Mouse (Mus musculus): ENCODE results near the gene Mospd3. TPM values are rescaled to one million over a fixed set of nuclear protein-coding genes. Genes with fewer than 3 reads are reported as not detected.

Mospd3 gene
- polyA plus RNA-seq, 1 experiment, result 30.3 TPM

- TF ChIP-seq SRF (IDR thresholded peaks at IDR 0.05; ENCODE audit: control insufficient read depth, insufficient read length, low read depth) (no peak), TCF12 (IDR thresholded peaks at IDR 0.05; ENCODE audit: insufficient read depth, poor library complexity, severe bottlenecking) (no peak), MYOG (IDR thresholded peaks at IDR 0.05; ENCODE audit: control insufficient read depth in 1 of 3, insufficient read depth in 1 of 3, insufficient read length in 2 of 3, low read depth in 2 of 3) (no peak), CEBPB (IDR thresholded peaks at IDR 0.05; ENCODE audit: insufficient read depth, poor library complexity, severe bottlenecking) (no peak), MYOD1 (IDR thresholded peaks at IDR 0.05; ENCODE audit: control insufficient read depth in 1 of 3, insufficient read length in 2 of 3, low read depth in 2 of 3) (no peak), REST (IDR thresholded peaks at IDR 0.05; ENCODE audit: insufficient read depth, insufficient read length) (no peak), POLR2A (IDR thresholded peaks at IDR 0.05; ENCODE audit: insufficient read length, low read depth) (no peak), TCF3 (IDR thresholded peaks at IDR 0.05; ENCODE audit: insufficient read length, low read depth) (no peak), USF1 (IDR thresholded peaks at IDR 0.05; ENCODE audit: low read depth) (no peak), E2F4 (IDR thresholded peaks at IDR 0.05; ENCODE audit: insufficient read depth) (no peak), POLR2AphosphoS2 (IDR thresholded peaks at IDR 0.05; ENCODE audit: insufficient read length, low read depth) (no peak), MAX (IDR thresholded peaks at IDR 0.05; ENCODE audit: low read depth) (no peak)
- Histone ChIP-seq H3K4me2 (ENCODE audit: low read depth) (no peak overlapping the region), H3K4me3 (no peak overlapping the region), H3K79me2 (ENCODE audit: control insufficient read depth, insufficient read depth) (peaks cover 31% of the 10 kb centered on the region), H3K36me3 (ENCODE audit: control insufficient read depth, insufficient read depth) (peaks cover 9% of the 10 kb centered on the region), H3K27me3 (ENCODE audit: control insufficient read depth, insufficient read depth, insufficient read length) (no peaks in the 10 kb centered on the region), H3ac (ENCODE audit: control insufficient read depth, insufficient read length) (no peak overlapping the region)
Measured at GRCm38 (mm10) chr5:137608654-137609190, 7.9 kb upstream of the Mospd3 start.

- H3K27me3 ChIP-seq (ENCODE audit: control insufficient read depth, insufficient read depth, insufficient read length), result no peaks in the 10 kb centered on the region
- TF ChIP-seq MYOD1 (IDR thresholded peaks at IDR 0.05; ENCODE audit: control insufficient read depth in 1 of 3, insufficient read length in 2 of 3, low read depth in 2 of 3) (peak in 2 of 3 experiments; percentile 7 to 34), REST (IDR thresholded peaks at IDR 0.05; ENCODE audit: insufficient read depth, insufficient read length) (no peak)
- H3K36me3 ChIP-seq (ENCODE audit: control insufficient read depth, insufficient read depth), result peaks cover 9% of the 10 kb centered on the region
- no peak overlapping the region for H3K4me2 ChIP-seq (ENCODE audit: low read depth)
- no peak overlapping the region for H3K4me3 ChIP-seq
- peaks cover 32% of the 10 kb centered on the region for H3K79me2 ChIP-seq (ENCODE audit: control insufficient read depth, insufficient read depth)
- H3ac ChIP-seq (ENCODE audit: control insufficient read depth, insufficient read length), result no peak overlapping the region
Measured at GRCm38 (mm10) chr5:137607860-137608653, 7.2 kb upstream of the Mospd3 start.

GRCm38 (mm10) chr5:137601365-137601729, 489 bp upstream of the Mospd3 start:
- Histone ChIP-seq H3K4me2 (ENCODE audit: low read depth) (peak overlapping the region; percentile 90), H3K36me3 (ENCODE audit: control insufficient read depth, insufficient read depth) (peaks cover 9% of the 10 kb centered on the region), H3ac (ENCODE audit: control insufficient read depth, insufficient read length) (peak overlapping the region; percentile 43), H3K79me2 (ENCODE audit: control insufficient read depth, insufficient read depth) (peaks cover 13% of the 10 kb centered on the region), H3K27me3 (ENCODE audit: control insufficient read depth, insufficient read depth, insufficient read length) (no peaks in the 10 kb centered on the region), H3K4me3 (peak overlapping the region; percentile 56)
- no peak for TF ChIP-seq REST (IDR thresholded peaks at IDR 0.05; ENCODE audit: insufficient read depth, insufficient read length)
- no peak for TF ChIP-seq MYOD1 (IDR thresholded peaks at IDR 0.05; ENCODE audit: control insufficient read depth in 1 of 3, insufficient read length in 2 of 3, low read depth in 2 of 3)
- no peak for TF ChIP-seq USF1 (IDR thresholded peaks at IDR 0.05; ENCODE audit: low read depth)
- no peak for TF ChIP-seq POLR2A (IDR thresholded peaks at IDR 0.05; ENCODE audit: insufficient read length, low read depth)
- TF ChIP-seq MAX (IDR thresholded peaks at IDR 0.05; ENCODE audit: low read depth), result no peak
- no peak for TF ChIP-seq SRF (IDR thresholded peaks at IDR 0.05; ENCODE audit: control insufficient read depth, insufficient read length, low read depth)
- no peak for TF ChIP-seq TCF3 (IDR thresholded peaks at IDR 0.05; ENCODE audit: insufficient read length, low read depth)
- TF ChIP-seq POLR2AphosphoS2 (IDR thresholded peaks at IDR 0.05; ENCODE audit: insufficient read length, low read depth), result no peak
- TF ChIP-seq MYOG (IDR thresholded peaks at IDR 0.05; ENCODE audit: control insufficient read depth in 1 of 3, insufficient read depth in 1 of 3, insufficient read length in 2 of 3, low read depth in 2 of 3), result no peak
- TF ChIP-seq E2F4 (IDR thresholded peaks at IDR 0.05; ENCODE audit: insufficient read depth), result no peak
- no peak for TF ChIP-seq CEBPB (IDR thresholded peaks at IDR 0.05; ENCODE audit: insufficient read depth, poor library complexity, severe bottlenecking)
- no peak for TF ChIP-seq TCF12 (IDR thresholded peaks at IDR 0.05; ENCODE audit: insufficient read depth, poor library complexity, severe bottlenecking)

GRCm38 (mm10) chr5:137600281-137600618, 608 bp downstream of the Mospd3 start:
- peak overlapping the region; percentile 43 for H3ac ChIP-seq (ENCODE audit: control insufficient read depth, insufficient read length)
- peak overlapping the region; percentile 56 for H3K4me3 ChIP-seq
- peaks cover 13% of the 10 kb centered on the region for H3K79me2 ChIP-seq (ENCODE audit: control insufficient read depth, insufficient read depth)
- H3K36me3 ChIP-seq (ENCODE audit: control insufficient read depth, insufficient read depth), result peaks cover 6% of the 10 kb centered on the region
- H3K27me3 ChIP-seq (ENCODE audit: control insufficient read depth, insufficient read depth, insufficient read length), result no peaks in the 10 kb centered on the region
- peak overlapping the region; percentile 96 for H3K4me2 ChIP-seq (ENCODE audit: low read depth)
- TF ChIP-seq TCF12 (IDR thresholded peaks at IDR 0.05; ENCODE audit: insufficient read depth, poor library complexity, severe bottlenecking) (no peak), POLR2AphosphoS2 (IDR thresholded peaks at IDR 0.05; ENCODE audit: insufficient read length, low read depth) (peak; percentile 51), MYOD1 (IDR thresholded peaks at IDR 0.05; ENCODE audit: control insufficient read depth in 1 of 3, insufficient read length in 2 of 3, low read depth in 2 of 3) (peak in 1 of 3 experiments; percentile 0)

GRCm38 (mm10) chr5:137599600-137599999, 1.3 kb downstream of the Mospd3 start:
- TF ChIP-seq TCF3 (IDR thresholded peaks at IDR 0.05; ENCODE audit: insufficient read length, low read depth), result no peak
- no peak for TF ChIP-seq MYOD1 (IDR thresholded peaks at IDR 0.05; ENCODE audit: control insufficient read depth in 1 of 3, insufficient read length in 2 of 3, low read depth in 2 of 3)
- no peak for TF ChIP-seq USF1 (IDR thresholded peaks at IDR 0.05; ENCODE audit: low read depth)
- TF ChIP-seq MYOG (IDR thresholded peaks at IDR 0.05; ENCODE audit: control insufficient read depth in 1 of 3, insufficient read depth in 1 of 3, insufficient read length in 2 of 3, low read depth in 2 of 3), result no peak
- no peak for TF ChIP-seq SRF (IDR thresholded peaks at IDR 0.05; ENCODE audit: control insufficient read depth, insufficient read length, low read depth)
- no peak for TF ChIP-seq CEBPB (IDR thresholded peaks at IDR 0.05; ENCODE audit: insufficient read depth, poor library complexity, severe bottlenecking)
- no peak for TF ChIP-seq POLR2AphosphoS2 (IDR thresholded peaks at IDR 0.05; ENCODE audit: insufficient read length, low read depth)
- TF ChIP-seq TCF12 (IDR thresholded peaks at IDR 0.05; ENCODE audit: insufficient read depth, poor library complexity, severe bottlenecking), result no peak
- TF ChIP-seq MAX (IDR thresholded peaks at IDR 0.05; ENCODE audit: low read depth), result no peak
- no peak for TF ChIP-seq REST (IDR thresholded peaks at IDR 0.05; ENCODE audit: insufficient read depth, insufficient read length)
- TF ChIP-seq POLR2A (IDR thresholded peaks at IDR 0.05; ENCODE audit: insufficient read length, low read depth), result no peak
- TF ChIP-seq E2F4 (IDR thresholded peaks at IDR 0.05; ENCODE audit: insufficient read depth), result no peak
- Histone ChIP-seq H3K27me3 (ENCODE audit: control insufficient read depth, insufficient read depth, insufficient read length) (no peaks in the 10 kb centered on the region), H3ac (ENCODE audit: control insufficient read depth, insufficient read length) (no peak overlapping the region), H3K4me3 (peak overlapping the region; percentile 56), H3K4me2 (ENCODE audit: low read depth) (peak overlapping the region; percentile 96), H3K36me3 (ENCODE audit: control insufficient read depth, insufficient read depth) (no peaks in the 10 kb centered on the region), H3K79me2 (ENCODE audit: control insufficient read depth, insufficient read depth) (peaks cover 13% of the 10 kb centered on the region)
